Mouse (Mus musculus) spleen, adult 12 weeks (tissue): Measurements from ENCODE around the gene Olfr1306.

Experiments
- DNase-seq: peaks from one replicate; pipeline ENCODE4 v3.0.0; 2022; ENCODE audit warnings: low spot score

The Olfr1306 gene

DNA sequence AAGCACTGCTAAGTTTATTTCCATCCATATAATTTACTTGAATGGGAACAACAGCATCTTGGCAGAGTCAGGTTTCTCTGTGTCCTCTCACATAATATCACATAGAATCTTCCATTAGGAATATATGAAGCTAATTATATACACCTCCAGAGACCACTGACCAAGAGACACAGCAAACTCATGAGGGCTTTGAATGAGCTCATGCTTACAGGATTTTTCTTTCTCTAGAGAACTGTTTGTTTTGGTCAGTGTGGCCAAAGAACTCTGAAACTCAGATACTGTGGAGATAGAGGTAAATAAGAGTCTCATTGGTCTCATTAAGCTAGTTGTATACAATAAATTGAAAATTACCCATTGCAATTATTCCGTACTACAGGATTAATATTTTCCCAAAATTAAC is at the start of gene Olfr1306:
TSS of gene Olfr1306 (minus strand) at position 101 of the 400 bp plus-strand sequence.
- no peak for DNase-seq

- DNase-seq = no peak
Observed at GRCm38 (mm10) chr2:111964844-111965243, 48.8 kb upstream of the Olfr1306 start, which contains the start of gene Olfr1308. Gene Olfr1308, minus strand, starts transcription at chr2:111964944.

- DNase-seq = no peak
Observed at GRCm38 (mm10) chr2:111949340-111949739, 33.3 kb upstream of the Olfr1306 start, which contains the start of gene Olfr1307. Gene Olfr1307, minus strand, starts transcription at chr2:111949440.

DNA sequence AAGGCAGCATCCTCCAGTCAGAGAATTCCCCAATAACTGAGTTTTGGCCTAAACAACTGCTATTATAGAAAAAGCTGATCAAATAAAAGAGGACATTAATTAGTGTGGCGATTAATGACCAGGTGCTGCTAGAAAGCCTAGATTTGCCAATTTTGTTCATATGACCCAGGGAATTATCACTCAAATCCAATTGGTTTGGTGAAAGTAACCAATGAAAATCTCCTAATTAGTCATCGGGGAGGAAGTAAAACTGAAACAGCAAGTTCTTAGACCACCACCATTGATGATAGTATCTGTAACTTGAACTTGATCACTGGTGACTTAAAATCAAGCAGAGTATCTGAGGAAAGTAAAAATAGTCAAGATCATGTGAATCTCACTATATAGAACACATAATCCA is 39.0 kb downstream of the Olfr1306 start, which contains the start of gene Olfr1305:
TSS of gene Olfr1305 (minus strand) at position 101 of the 400 bp plus-strand sequence.
- DNase-seq = no peak
